Mouse (Mus musculus) liver, embryonic 14.5 days (tissue): ENCODE measurements at regions not wholly inside any gene's neighbourhood (a gene's known extent, or its start where the extent isn't known, plus 50 kb on each side); places are given as distances from the start of the nearest gene placed in this dataset.

Experiments used
- ATAC-seq: fragments of 200-750 bp; cut with Nextera tagmentation; 2 replicates; pipeline ENCODE4 v1.8.0; 2017; ENCODE audit warnings: moderate number of reproducible peaks, mild to moderate bottlenecking, moderate library complexity; ENCODE audit not compliant: insufficient read depth
- DNase-seq, 3 experiments: peaks; one replicate each; pipeline ENCODE4 v3.0.0-alpha.2; 2012 to 2013; ENCODE audit warnings: low read depth in 3 of 3, low spot score in 3 of 3
- H3K27ac ChIP-seq: fragments of 300-500 bp; sonication (generic); 2 replicates; pipeline ENCODE4 v1.5.1; 2014; ENCODE audit warnings: moderate library complexity, mild to moderate bottlenecking, control low read depth, inconsistent platforms
- H3K27me3 ChIP-seq: fragments of 300-500 bp; sonication (generic); 2 replicates; pipeline ENCODE4 v1.6.1; 2014; ENCODE audit warnings: mild to moderate bottlenecking, low read length, moderate library complexity; ENCODE audit not compliant: control insufficient read depth, insufficient read depth
- H3K36me3 ChIP-seq: fragments of 300-500 bp; sonication (generic); replicated peaks from 2 replicates; pipeline ENCODE4 v1.6.1; 2014; ENCODE audit warnings: low read depth; ENCODE audit not compliant: control insufficient read depth, insufficient read depth
- H3K4me1 ChIP-seq, 2 experiments: fragments of 200-500 bp in 1 of 2; fragments of 300-500 bp in 1 of 2; sonication (generic) in 1 of 2; replicated peaks; 2 replicates each; pipeline ENCODE4 v1.6.1; 2012 to 2014; ENCODE audit warnings: antibody characterized with exemption in 1 of 2, inconsistent platforms in 1 of 2, low read length in 1 of 2; ENCODE audit not compliant: control insufficient read depth in 2 of 2, insufficient read depth in 2 of 2
- H3K4me2 ChIP-seq: fragments of 300-500 bp; sonication (generic); 2 replicates; pipeline ENCODE4 v1.6.1; 2014; ENCODE audit warnings: low read depth, mild to moderate bottlenecking, control low read depth, moderate library complexity
- H3K4me3 ChIP-seq, 2 experiments: fragments of 200-500 bp in 1 of 2; fragments of 300-500 bp in 1 of 2; sonication (generic) in 1 of 2; 2 replicates each; pipeline ENCODE4 v1.5.1; 2012 to 2014; ENCODE audit warnings: low read depth in 2 of 2, low read length in 2 of 2, mild to moderate bottlenecking in 2 of 2, control low read depth in 1 of 2, inconsistent platforms in 1 of 2, moderate library complexity in 1 of 2; ENCODE audit not compliant: insufficient read depth in 1 of 2
- H3K9ac ChIP-seq: fragments of 300-500 bp; sonication (generic); replicated peaks from 2 replicates; pipeline ENCODE4 v1.6.1; 2014; ENCODE audit warnings: mild to moderate bottlenecking, control low read depth, moderate library complexity
- H3K9me3 ChIP-seq: fragments of 300-500 bp; sonication (generic); 2 replicates; pipeline ENCODE4 v1.6.1; 2016; ENCODE audit warnings: low read length, mixed read lengths; ENCODE audit not compliant: control insufficient read depth
- CTCF ChIP-seq: IDR thresholded peaks from 2 replicates; pipeline ENCODE4 v1.5.1; 2016; ENCODE audit warnings: antibody characterized with exemption, low read depth, control low read depth
- EP300 ChIP-seq: IDR thresholded peaks from 2 replicates; pipeline ENCODE4 v1.6.1; 2016; ENCODE audit warnings: antibody characterized with exemption, low read depth
- WGBS: fragments of 180-500 bp; shearing (Covaris S2); extraction: QIAGEN DNeasy Blood & Tissue Kit; methylation state at CpG from one replicate; pipeline ENCODE4 v1.1.7; 2014; ENCODE audit not compliant: insufficient replicate concordance; 5-methylcytosine and 5-hydroxymethylcytosine counted together

DNA sequence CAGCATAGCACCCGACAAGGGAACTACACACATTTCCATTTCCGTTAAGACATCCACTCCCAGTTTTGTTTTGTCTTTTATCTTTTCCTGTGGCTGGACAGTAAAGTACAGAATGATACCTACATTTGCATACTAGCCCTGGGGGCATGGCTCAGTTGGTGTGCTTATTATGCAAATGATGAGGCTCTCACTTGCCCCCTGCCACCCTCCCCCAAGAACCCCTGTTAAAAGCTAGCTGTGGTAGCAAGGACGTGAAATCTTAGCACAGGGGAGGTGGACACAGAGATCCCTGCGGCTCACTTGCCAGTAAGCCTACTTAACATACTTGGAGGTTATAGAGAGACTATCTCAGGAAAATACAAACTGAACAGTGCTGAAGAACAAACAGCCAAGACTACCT is 375.2 kb upstream of the B3galt2 start:
- Histone ChIP-seq H3K27ac (no peak overlapping the region), H3K4me1 (no peaks in the 10 kb centered on the region), H3K4me2 (no peak overlapping the region), H3K9ac (no peak overlapping the region), H3K27me3 (no peaks in the 10 kb centered on the region), H3K36me3 (no peaks in the 10 kb centered on the region), H3K4me3 (no peak overlapping the region), H3K9me3 (no peaks in the 10 kb centered on the region)
- DNase-seq (no peak), ATAC-seq (no peak)
- TF ChIP-seq EP300 (no peak), CTCF (no peak)
- WGBS, result 54% methylated on average over 4 of the region's 4 CpGs

- H3K4me1 ChIP-seq, result no peaks in the 10 kb centered on the region
- H3K4me3 ChIP-seq, result no peak overlapping the region
- no peak overlapping the region for H3K9ac ChIP-seq
- H3K4me2 ChIP-seq, result no peak overlapping the region
- no peak for DNase-seq
- 74% methylated on average over 3 of the region's 3 CpGs for WGBS
- no peak for TF ChIP-seq CTCF
- TF ChIP-seq EP300, result no peak
- H3K27ac ChIP-seq, result no peak overlapping the region
- no peaks in the 10 kb centered on the region for H3K27me3 ChIP-seq
- ATAC-seq, result no peak
- no peaks in the 10 kb centered on the region for H3K36me3 ChIP-seq
- no peaks in the 10 kb centered on the region for H3K9me3 ChIP-seq
Observed at GRCm38 (mm10) chr1:143286274-143286967, 354.0 kb upstream of the B3galt2 start.

DNA sequence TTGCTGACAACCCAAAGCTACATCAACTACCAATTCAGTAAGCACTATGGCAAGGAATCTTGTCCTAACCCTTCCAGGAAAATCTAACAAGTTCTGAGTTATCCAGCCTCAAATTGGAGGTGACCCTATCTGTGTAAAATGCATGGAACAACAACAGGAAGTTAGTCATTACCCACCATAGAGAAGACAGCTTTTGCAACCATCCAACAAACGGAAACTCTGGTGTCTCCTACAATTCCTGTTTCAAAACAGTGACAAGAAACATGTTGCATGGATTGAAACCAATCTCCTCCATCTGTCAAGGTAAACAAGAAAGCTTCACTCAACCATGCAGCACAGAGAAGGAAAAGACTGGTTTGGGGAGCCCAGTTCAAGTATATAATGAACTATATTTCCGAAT is 353.0 kb upstream of the B3galt2 start:
- ATAC-seq, result no peak
- no peak overlapping the region for H3K9ac ChIP-seq
- no peaks in the 10 kb centered on the region for H3K9me3 ChIP-seq
- H3K27me3 ChIP-seq, result no peaks in the 10 kb centered on the region
- no peaks in the 10 kb centered on the region for H3K4me1 ChIP-seq
- 41% methylated on average over 2 of the region's 2 CpGs for whole genome bisulfite sequencing
- H3K4me2 ChIP-seq, result no peak overlapping the region
- no peak for DNase-seq
- H3K4me3 ChIP-seq, result no peak overlapping the region
- no peaks in the 10 kb centered on the region for H3K36me3 ChIP-seq
- no peak for TF ChIP-seq CTCF
- no peak overlapping the region for H3K27ac ChIP-seq

DNA sequence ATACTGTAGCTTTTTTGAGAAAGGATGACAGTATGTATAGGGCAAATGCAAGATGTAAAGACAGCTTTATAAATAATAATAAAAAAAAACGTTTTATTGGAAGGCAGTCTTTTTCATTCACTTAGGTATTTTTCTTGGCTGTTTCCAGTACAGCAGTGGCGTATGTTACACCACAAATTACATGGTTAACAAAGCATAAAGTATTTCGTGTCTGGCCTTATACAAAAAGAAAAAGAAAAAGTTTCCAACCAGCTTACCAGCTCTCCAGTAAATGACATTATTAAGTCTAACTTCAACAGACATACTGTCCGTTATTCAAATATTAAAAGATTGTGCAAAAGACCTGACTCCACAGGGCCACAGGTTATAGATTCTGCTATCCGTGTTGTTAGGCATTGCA is 343.9 kb upstream of the B3galt2 start:
- H3K9ac ChIP-seq, result no peak overlapping the region
- TF ChIP-seq CTCF (no peak), EP300 (no peak)
- H3K9me3 ChIP-seq, result no peaks in the 10 kb centered on the region
- H3K4me1 ChIP-seq, result no peaks in the 10 kb centered on the region
- no peak overlapping the region for H3K4me2 ChIP-seq
- H3K4me3 ChIP-seq, result no peak overlapping the region
- DNase-seq (no peak), ATAC-seq (no peak)
- WGBS, result 42% methylated on average over 5 of the region's 5 CpGs
- H3K27ac ChIP-seq, result no peak overlapping the region
- H3K27me3 ChIP-seq, result no peaks in the 10 kb centered on the region
- no peaks in the 10 kb centered on the region for H3K36me3 ChIP-seq

GRCm38 (mm10) chr1:143307379-143307778 is 333.1 kb upstream of the B3galt2 start:
- 37% methylated on average over 3 of the region's 3 CpGs for WGBS
- TF ChIP-seq CTCF (no peak), EP300 (no peak)

More at GRCm38 (mm10) chr1:143307379-143307778, 333.1 kb upstream of the B3galt2 start:
- Histone ChIP-seq H3K27me3 (no peaks in the 10 kb centered on the region), H3K4me3 (no peak overlapping the region), H3K36me3 (no peaks in the 10 kb centered on the region), H3K9ac (no peak overlapping the region), H3K4me2 (no peak overlapping the region), H3K4me1 (no peaks in the 10 kb centered on the region), H3K9me3 (no peaks in the 10 kb centered on the region), H3K27ac (no peak overlapping the region)
- ATAC-seq (no peak), DNase-seq (no peak)
